Mouse (Mus musculus) embryonic fibroblast, embryonic 13.5 days (primary cell): ENCODE results near the gene Nxph1. TPM values are rescaled to one million over a fixed set of nuclear protein-coding genes. Genes with fewer than 3 reads are reported as not detected.

Source experiments
- H3K27ac ChIP-seq: 2 replicates; pipeline ENCODE4 v1.5.1; 2012; ENCODE audit warnings: low read length, control low read depth, inconsistent platforms; ENCODE audit not compliant: insufficient read depth
- H3K4me1 ChIP-seq: 2 replicates; pipeline ENCODE4 v1.6.1; 2011; ENCODE audit warnings: low read length; ENCODE audit not compliant: control insufficient read depth, insufficient read depth
- H3K4me3 ChIP-seq: 2 replicates; pipeline ENCODE4 v1.5.1; 2011; ENCODE audit warnings: mild to moderate bottlenecking, control low read depth, low read length; ENCODE audit not compliant: insufficient read depth
- CTCF ChIP-seq: IDR thresholded peaks from 2 replicates; pipeline ENCODE4 v1.5.1; 2011; ENCODE audit warnings: mild to moderate bottlenecking, control low read depth, low read length, moderate library complexity, borderline replicate concordance; ENCODE audit not compliant: insufficient read depth
- POLR2A ChIP-seq: IDR thresholded peaks from 2 replicates; pipeline ENCODE4 v1.6.1; 2011; ENCODE audit warnings: low read depth, mild to moderate bottlenecking, control low read depth, low read length, moderate library complexity
- polyA plus RNA-seq: library from polyadenylated mRNA; stranded (reverse); fragments of >200 nt; gene quantifications from 2 replicates; pipeline ENCODE4 v1.2.4, GENCODE M21; 2011; ENCODE audit warnings: low read depth; ENCODE audit not compliant: missing spikeins, insufficient read length

Nxph1 gene
- polyA plus RNA-seq, 1 experiment: not detected

DNA sequence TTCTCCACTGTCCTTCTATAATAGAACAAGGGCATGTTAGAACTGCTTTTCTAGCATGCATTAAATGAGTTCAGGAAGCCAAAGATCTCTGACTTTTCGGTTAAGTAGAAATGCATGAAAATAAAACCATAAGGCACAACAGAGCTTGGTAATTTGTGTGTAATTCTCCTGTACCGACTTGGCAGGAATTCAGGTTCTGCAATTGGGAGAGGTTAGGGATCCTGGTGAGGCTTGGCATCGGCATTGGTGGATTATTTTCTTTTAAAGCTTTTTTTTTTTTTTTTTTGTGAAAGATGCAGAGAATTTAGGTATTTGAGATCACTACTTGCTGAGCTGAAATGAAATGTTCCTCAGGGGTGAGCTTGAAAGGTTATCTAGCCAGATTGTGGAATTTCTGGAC lies 135.6 kb downstream of the Nxph1 start:
- TF ChIP-seq POLR2A: no peak
- no peak for TF ChIP-seq CTCF
- Histone ChIP-seq H3K27ac (no peak overlapping the region), H3K4me3 (no peak overlapping the region)

DNA sequence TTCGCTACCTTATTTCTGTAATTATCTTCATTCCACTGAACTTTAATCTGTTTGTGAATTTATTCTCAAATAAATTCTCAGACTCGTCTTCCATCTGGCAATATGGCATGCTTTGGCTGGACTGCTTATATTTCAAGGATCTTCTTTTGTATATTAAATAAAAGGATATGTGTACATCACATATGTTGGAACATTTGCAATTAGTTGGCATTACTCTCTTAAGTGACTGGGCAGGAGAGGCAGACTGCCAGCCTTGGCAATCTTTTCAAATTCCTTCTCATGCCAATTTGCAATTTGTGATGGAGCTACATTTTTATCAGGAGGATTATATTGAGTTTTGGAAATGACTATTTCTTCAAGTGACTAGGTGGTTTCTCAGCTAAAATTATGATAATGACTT lies 149.1 kb downstream of the Nxph1 start:
- Histone ChIP-seq H3K4me3 (no peak overlapping the region), H3K27ac (no peak overlapping the region), H3K4me1 (no peaks in the 10 kb centered on the region)
- no peak for TF ChIP-seq CTCF
- no peak for TF ChIP-seq POLR2A

More for the DNA sequence above, 135.6 kb downstream of the Nxph1 start:
- no peaks in the 10 kb centered on the region for H3K4me1 ChIP-seq

DNA sequence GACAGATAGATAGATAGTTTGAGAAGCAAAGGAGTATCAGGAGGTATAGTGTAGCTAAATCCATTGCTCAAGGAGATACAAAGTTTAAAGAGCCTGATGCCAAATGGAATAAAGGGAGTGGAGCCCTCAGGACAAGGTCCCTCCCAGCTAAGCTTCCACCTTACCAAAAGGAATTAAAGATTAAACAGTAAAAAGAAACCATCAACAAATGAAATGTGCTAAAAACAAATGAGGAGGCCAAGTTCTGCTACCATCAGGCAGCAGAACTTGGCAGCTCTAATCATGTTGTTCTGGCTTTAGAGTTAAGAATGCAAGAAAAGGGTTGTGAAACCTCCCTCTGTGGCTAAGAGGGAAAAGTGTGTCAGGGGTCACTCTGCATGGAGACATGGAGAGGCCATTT lies 159.1 kb downstream of the Nxph1 start:
- TF ChIP-seq POLR2A: no peak
- no peak for TF ChIP-seq CTCF
- H3K27ac ChIP-seq: no peak overlapping the region
- no peaks in the 10 kb centered on the region for H3K4me1 ChIP-seq
- H3K4me3 ChIP-seq: no peak overlapping the region

DNA sequence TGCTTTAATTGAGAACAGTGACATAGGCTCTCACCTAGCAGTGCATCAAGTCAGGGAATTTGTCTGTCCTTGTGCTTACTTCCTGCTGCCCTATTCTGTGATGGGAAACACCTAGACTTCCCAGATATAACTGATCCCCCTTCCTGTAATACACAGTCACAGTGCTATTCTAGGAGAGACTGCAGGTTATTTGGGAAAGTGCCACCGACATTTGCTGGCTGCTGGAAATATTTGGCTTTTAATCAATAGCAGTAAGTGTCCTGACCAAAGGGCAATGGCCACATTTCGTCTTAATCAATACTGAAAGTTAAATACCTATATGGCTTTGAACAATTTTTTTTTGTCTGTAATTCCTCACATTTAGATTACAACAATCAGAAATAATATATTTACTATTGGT lies 170.9 kb downstream of the Nxph1 start:
- H3K4me3 ChIP-seq: no peak overlapping the region
- TF ChIP-seq POLR2A (no peak), CTCF (no peak)
- H3K4me1 ChIP-seq: no peaks in the 10 kb centered on the region
- H3K27ac ChIP-seq: no peak overlapping the region

DNA sequence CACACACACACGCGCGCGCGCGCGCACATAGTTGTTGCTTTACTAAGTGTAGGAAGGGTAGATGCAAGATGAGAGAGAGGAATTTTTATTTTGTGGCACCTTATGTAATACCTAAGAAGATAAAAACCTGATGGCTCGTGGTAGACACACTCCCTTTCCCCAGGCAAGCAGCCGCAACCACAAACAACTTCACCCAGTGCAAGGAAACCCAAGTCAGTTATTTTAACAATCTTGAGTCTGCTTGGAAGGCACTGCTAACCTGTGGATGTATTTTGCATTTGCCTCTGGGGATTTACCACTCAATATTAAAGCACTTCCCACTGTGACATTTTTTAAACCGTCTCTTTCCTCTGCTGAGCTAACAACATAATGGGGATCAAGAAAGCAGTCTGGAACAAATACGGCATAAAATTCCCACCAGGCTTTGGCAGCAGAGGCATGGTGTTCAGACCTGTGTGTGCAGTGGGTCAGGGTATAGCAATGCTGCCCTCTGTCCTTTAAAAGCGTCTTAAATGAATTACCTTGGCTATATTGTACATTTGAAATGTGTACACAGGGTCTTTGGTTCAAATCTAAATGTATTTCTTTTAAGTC lies 176.2 kb downstream of the Nxph1 start:
- TF ChIP-seq POLR2A: no peak
- Histone ChIP-seq H3K27ac (no peak overlapping the region), H3K4me3 (no peak overlapping the region), H3K4me1 (no peaks in the 10 kb centered on the region)

DNA sequence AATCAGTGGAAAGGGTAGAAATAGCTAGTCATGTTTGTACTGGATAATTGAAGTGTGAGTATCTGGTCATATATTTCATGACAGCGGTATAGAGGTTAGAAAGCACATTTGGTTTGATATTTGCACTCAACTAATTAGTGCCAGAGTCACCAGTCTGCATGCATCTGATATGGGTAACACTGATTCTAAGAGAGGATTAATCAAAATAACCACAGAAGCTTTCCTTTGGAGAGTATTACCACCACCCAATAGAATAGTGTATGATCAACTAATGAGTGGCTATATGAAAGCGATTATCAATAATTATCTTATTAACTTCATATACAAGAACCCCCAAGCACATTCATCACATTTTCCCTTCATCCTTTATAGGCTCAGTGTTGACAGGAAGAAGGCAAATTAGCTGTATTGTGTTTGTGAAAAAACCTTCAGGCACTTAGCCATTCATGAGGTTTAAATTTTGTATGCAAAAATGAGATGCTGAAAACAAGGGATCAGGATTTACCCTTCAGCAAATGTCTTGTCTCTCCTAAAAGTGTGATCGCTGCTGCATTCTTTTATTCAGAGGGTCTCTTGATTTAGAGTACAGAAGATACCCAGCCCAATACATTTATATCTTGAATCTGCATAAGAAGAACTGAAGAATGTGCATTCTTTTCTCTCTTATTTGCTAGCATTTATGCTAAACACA lies 185.5 kb downstream of the Nxph1 start:
- no peaks in the 10 kb centered on the region for H3K4me1 ChIP-seq
- TF ChIP-seq POLR2A (no peak), CTCF (no peak)
- H3K4me3 ChIP-seq: no peak overlapping the region
- H3K27ac ChIP-seq: no peak overlapping the region

DNA sequence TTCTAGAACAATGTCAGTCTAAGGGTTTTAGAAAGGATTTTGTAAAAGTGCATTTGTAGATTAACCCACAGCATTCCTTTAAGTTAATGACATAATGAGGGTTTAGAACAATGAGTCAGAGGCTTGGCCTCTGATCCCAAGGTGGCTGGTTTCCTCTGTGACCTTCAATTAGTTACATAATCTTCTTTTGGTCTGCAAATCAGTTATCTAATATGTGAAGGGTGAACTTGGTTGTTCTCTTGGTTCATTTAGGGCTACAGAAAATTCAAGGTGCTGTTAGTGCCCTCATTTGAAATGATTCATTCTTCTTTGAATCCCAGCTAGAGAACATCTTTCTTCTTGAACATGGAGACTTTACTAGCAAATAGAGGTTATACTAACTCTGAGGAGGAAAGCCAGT lies 199.7 kb downstream of the Nxph1 start:
- TF ChIP-seq POLR2A (no peak), CTCF (no peak)
- H3K4me3 ChIP-seq: no peak overlapping the region
- H3K4me1 ChIP-seq: no peaks in the 10 kb centered on the region
- H3K27ac ChIP-seq: no peak overlapping the region

DNA sequence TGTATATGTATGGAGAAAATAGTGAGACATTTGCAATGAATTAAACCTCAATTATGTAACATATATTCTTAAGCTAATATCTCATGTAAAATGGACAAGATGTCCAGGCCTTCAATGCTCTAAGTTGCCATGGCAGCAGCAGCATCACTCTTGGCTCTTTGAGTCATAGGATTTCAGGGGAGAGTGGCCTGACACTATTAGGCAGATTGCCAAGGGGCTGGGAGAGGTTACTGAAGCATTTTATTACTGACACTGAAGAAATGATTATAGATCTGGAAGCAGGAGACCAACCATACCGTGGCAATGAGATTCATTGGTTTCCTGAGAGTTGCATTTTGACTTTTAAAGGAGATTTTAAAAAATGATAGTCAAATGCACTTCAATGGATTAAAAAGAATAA lies 201.6 kb downstream of the Nxph1 start:
- no peaks in the 10 kb centered on the region for H3K4me1 ChIP-seq
- TF ChIP-seq POLR2A (no peak), CTCF (no peak)
- H3K4me3 ChIP-seq: no peak overlapping the region
- H3K27ac ChIP-seq: no peak overlapping the region

DNA sequence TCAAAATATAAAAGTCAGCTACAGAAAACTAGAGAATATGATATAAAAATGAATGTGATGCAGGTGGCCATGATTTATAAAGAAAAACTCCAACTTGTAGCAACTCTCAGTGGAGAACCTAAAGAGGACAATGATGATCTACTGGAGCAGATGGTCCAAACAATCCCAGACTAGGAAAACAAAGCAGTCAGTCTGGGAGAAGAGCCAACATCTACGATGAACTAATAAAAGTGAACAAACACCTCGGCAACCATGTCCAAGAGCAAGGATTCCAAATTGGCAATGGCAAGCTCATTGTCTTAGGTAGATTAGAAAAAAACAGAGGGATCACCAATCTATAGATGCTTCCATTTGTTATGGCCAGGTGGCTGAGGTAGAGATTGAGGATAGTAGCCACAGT lies 211.0 kb downstream of the Nxph1 start:
- H3K4me1 ChIP-seq: no peaks in the 10 kb centered on the region
- no peak overlapping the region for H3K4me3 ChIP-seq
- no peak for TF ChIP-seq POLR2A
- TF ChIP-seq CTCF: no peak
- H3K27ac ChIP-seq: no peak overlapping the region

DNA sequence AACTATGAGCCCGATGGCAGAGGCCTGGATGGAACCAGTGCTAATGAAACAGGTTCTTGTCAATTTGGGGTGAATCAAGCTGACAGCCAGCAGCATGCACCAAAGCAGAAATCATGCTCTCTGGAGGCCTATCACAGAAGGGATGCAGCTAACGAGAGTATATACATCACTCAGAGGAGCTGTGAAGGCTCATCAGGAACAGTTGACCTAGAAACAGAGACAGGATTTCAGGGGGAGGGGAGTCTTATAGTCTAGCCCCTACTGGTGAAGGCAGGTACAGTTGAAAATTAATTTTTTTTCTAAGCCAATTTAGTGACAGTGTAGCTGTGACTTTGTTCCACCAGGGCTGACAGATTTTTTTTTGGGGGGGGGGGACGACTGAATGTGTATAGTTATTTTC lies 234.2 kb downstream of the Nxph1 start:
- H3K27ac ChIP-seq: no peak overlapping the region
- H3K4me3 ChIP-seq: no peak overlapping the region
- H3K4me1 ChIP-seq: no peaks in the 10 kb centered on the region
- no peak for TF ChIP-seq POLR2A

DNA sequence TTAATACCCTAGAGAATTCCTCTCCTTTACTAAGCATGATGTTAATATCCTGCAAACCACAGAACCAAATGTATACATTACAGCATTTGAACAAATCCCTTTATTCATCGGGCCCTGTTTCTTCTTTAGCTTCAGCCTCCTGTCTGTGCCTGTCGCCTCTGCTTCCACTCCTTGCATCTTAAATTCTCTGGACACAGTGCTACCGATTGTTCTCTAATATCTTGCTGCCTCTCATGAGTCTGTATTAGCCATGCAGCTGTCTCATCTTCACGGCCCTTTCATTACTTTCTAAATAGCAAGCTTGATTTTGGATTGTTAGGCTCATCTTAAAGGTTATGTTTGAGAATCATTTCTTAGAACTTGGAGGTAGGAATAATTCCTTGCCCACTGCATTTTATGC lies 262.5 kb downstream of the Nxph1 start:
- no peaks in the 10 kb centered on the region for H3K4me1 ChIP-seq
- no peak overlapping the region for H3K4me3 ChIP-seq
- TF ChIP-seq CTCF: no peak
- TF ChIP-seq POLR2A: no peak
- no peak overlapping the region for H3K27ac ChIP-seq
